Mouse (Mus musculus): ENCODE data around the gene Gm3625.

GRCm38 (mm10) chr12:4638438-4638837 is 45.7 kb upstream of the Gm3625 start:
- TF ChIP-seq POLR2A (IDR thresholded peaks at IDR 0.05; ENCODE audit: control insufficient read depth in 1 of 2, insufficient read depth in 1 of 2, low read depth in 1 of 2, low read length in 2 of 2, poor library complexity in 1 of 2), result no peak
- TF ChIP-seq CTCF (IDR thresholded peaks at IDR 0.05 in 2 of 3, conservative IDR thresholded peaks at IDR 0.05 in 1 of 3; ENCODE audit: control insufficient read depth in 1 of 3, insufficient read depth in 1 of 3, low read depth in 2 of 3, low read length in 3 of 3, poor library complexity in 1 of 3, severe bottlenecking in 1 of 3), result peak in 2 of 3 experiments; percentile 14 to 33; a peak in 2 of 6 replicates
- no peak for TF ChIP-seq NRF1 (IDR thresholded peaks at IDR 0.05; ENCODE audit: insufficient read depth, low read depth, low read length, poor library complexity, severe bottlenecking)

Data from MEL (cell line).